Mouse (Mus musculus): ENCODE results near the gene Syne4.

The Syne4 gene

GRCm38 (mm10) chr7:30297266-30297665 lies 17.3 kb upstream of the Syne4 start:
- no peak for DNase-seq

- DNase-seq: no peak
Observed at GRCm38 (mm10) chr7:30300914-30301313, 13.7 kb upstream of the Syne4 start.

- no peak for DNase-seq
Observed at GRCm38 (mm10) chr7:30306083-30306779, 8.4 kb upstream of the Syne4 start.

- peak; percentile 98 for DNase-seq
Observed at GRCm38 (mm10) chr7:30308076-30309005, 6.3 kb upstream of the Syne4 start, which contains the start of gene Alkbh6. TSS of gene Alkbh6 (plus strand) at chr7:30308717.

GRCm38 (mm10) chr7:30309395-30310129 lies 5.0 kb upstream of the Syne4 start:
- DNase-seq: no peak

GRCm38 (mm10) chr7:30310136-30310535 lies 4.5 kb upstream of the Syne4 start:
- no peak for DNase-seq

GRCm38 (mm10) chr7:30313666-30314320 lies 814 bp upstream of the Syne4 start:
- peak; percentile 81 for DNase-seq

- no peak for DNase-seq
Observed at GRCm38 (mm10) chr7:30315559-30316529, 1.2 kb downstream of the Syne4 start.

GRCm38 (mm10) chr7:30318142-30318541 lies 3.5 kb downstream of the Syne4 start:
- DNase-seq: peak; percentile 73

GRCm38 (mm10) chr7:30320946-30321345 lies 6.3 kb downstream of the Syne4 start:
- DNase-seq: no peak

- peak; percentile 92 for DNase-seq
Observed at GRCm38 (mm10) chr7:30321539-30322284, 7.1 kb downstream of the Syne4 start, which contains the start of gene E130208F15Rik. TSS of gene E130208F15Rik (plus strand) at chr7:30321740.

- peak; percentile 98 for DNase-seq
Observed at GRCm38 (mm10) chr7:30322285-30322667, 7.7 kb downstream of the Syne4 start.

GRCm38 (mm10) chr7:30322865-30323264 lies 8.3 kb downstream of the Syne4 start:
- no peak for DNase-seq

GRCm38 (mm10) chr7:30323795-30324194 lies 9.2 kb downstream of the Syne4 start, which contains the start of gene Sdhaf1:
TSS of gene Sdhaf1 (minus strand) at chr7:30323895.
- no peak for DNase-seq

- no peak for DNase-seq
Observed at GRCm38 (mm10) chr7:30324300-30324944, 9.8 kb downstream of the Syne4 start.

GRCm38 (mm10) chr7:30325364-30325763 lies 10.8 kb downstream of the Syne4 start:
- no peak for DNase-seq

- DNase-seq: no peak
Observed at GRCm38 (mm10) chr7:30326427-30326826, 11.8 kb downstream of the Syne4 start.

- peak; percentile 65 for DNase-seq
Observed at GRCm38 (mm10) chr7:30327140-30327539, 12.5 kb downstream of the Syne4 start.

- no peak for DNase-seq
Observed at GRCm38 (mm10) chr7:30328379-30328778, 13.8 kb downstream of the Syne4 start.

- peak; percentile 74 for DNase-seq
Observed at GRCm38 (mm10) chr7:30331887-30332286, 17.3 kb downstream of the Syne4 start.

Measured in kidney, adult 11 months (tissue).